Mouse (Mus musculus): Measurements from ENCODE around the gene Mon2. TPM values are rescaled to one million over a fixed set of nuclear protein-coding genes. Genes with fewer than 3 reads are reported as not detected.

Mon2 gene
- polyA plus RNA-seq, 1 experiment from 2014 or later: 19.7 TPM

- Histone ChIP-seq H3K36me3 (no peaks in the 10 kb centered on the region), H3K27ac (replicated peaks) (no peak overlapping the region), H3K27me3 (ENCODE audit: low read depth, poor library complexity, severe bottlenecking) (no peaks in the 10 kb centered on the region), H3K4me1 (no peaks in the 10 kb centered on the region), H3K9me3 (replicated peaks) (no peaks in the 10 kb centered on the region), H3K4me3 (no peak overlapping the region)
- WGBS: 71% methylated on average over 3 of the region's 3 CpGs
- DNase-seq (ENCODE audit: low spot score): no peak
Measured at GRCm38 (mm10) chr10:123092577-123092976, 16.3 kb upstream of the Mon2 start.

GRCm38 (mm10) chr10:123091737-123092136 is 15.4 kb upstream of the Mon2 start:
- no peaks in the 10 kb centered on the region for H3K36me3 ChIP-seq
- no peaks in the 10 kb centered on the region for H3K4me1 ChIP-seq
- H3K9me3 ChIP-seq (replicated peaks): no peaks in the 10 kb centered on the region
- 36% methylated on average over 5 of the region's 5 CpGs for WGBS
- H3K27me3 ChIP-seq (ENCODE audit: low read depth, poor library complexity, severe bottlenecking): no peaks in the 10 kb centered on the region
- peak; percentile 52 for DNase-seq (ENCODE audit: low spot score)
- no peak overlapping the region for H3K4me3 ChIP-seq
- no peak overlapping the region for H3K27ac ChIP-seq (replicated peaks)

- no peak for DNase-seq (ENCODE audit: low spot score)
- WGBS: 84% methylated on average over 12 of the region's 12 CpGs
- H3K36me3 ChIP-seq: no peaks in the 10 kb centered on the region
- no peaks in the 10 kb centered on the region for H3K27me3 ChIP-seq (ENCODE audit: low read depth, poor library complexity, severe bottlenecking)
- no peaks in the 10 kb centered on the region for H3K4me1 ChIP-seq
- no peak overlapping the region for H3K4me3 ChIP-seq
- H3K27ac ChIP-seq (replicated peaks): no peak overlapping the region
- H3K9me3 ChIP-seq (replicated peaks): no peaks in the 10 kb centered on the region
Measured at GRCm38 (mm10) chr10:123089425-123089930, 13.2 kb upstream of the Mon2 start.

- Histone ChIP-seq H3K36me3 (no peaks in the 10 kb centered on the region), H3K4me1 (no peaks in the 10 kb centered on the region), H3K27ac (replicated peaks) (no peak overlapping the region), H3K9me3 (replicated peaks) (no peaks in the 10 kb centered on the region), H3K27me3 (ENCODE audit: low read depth, poor library complexity, severe bottlenecking) (no peaks in the 10 kb centered on the region), H3K4me3 (no peak overlapping the region)
- WGBS: 81% methylated on average over 2 of the region's 2 CpGs
- no peak for DNase-seq (ENCODE audit: low spot score)
Measured at GRCm38 (mm10) chr10:123086847-123087246, 10.5 kb upstream of the Mon2 start.

- WGBS: 82% methylated on average over 10 of the region's 10 CpGs
- DNase-seq (ENCODE audit: low spot score): no peak
- H3K4me3 ChIP-seq: no peak overlapping the region
- no peaks in the 10 kb centered on the region for H3K36me3 ChIP-seq
- no peaks in the 10 kb centered on the region for H3K9me3 ChIP-seq (replicated peaks)
- H3K4me1 ChIP-seq: no peaks in the 10 kb centered on the region
- no peaks in the 10 kb centered on the region for H3K27me3 ChIP-seq (ENCODE audit: low read depth, poor library complexity, severe bottlenecking)
- no peak overlapping the region; the same call in 1 of the 2 replicates for H3K27ac ChIP-seq (replicated peaks)
Measured at GRCm38 (mm10) chr10:123084900-123085641, 8.8 kb upstream of the Mon2 start.

- DNase-seq (ENCODE audit: low spot score): no peak
- Histone ChIP-seq H3K36me3 (no peaks in the 10 kb centered on the region), H3K4me1 (no peaks in the 10 kb centered on the region), H3K27ac (replicated peaks) (no peak overlapping the region), H3K9me3 (replicated peaks) (no peaks in the 10 kb centered on the region), H3K27me3 (ENCODE audit: low read depth, poor library complexity, severe bottlenecking) (no peaks in the 10 kb centered on the region), H3K4me3 (no peak overlapping the region)
- WGBS: 72% methylated on average over 9 of the region's 9 CpGs
Measured at GRCm38 (mm10) chr10:123084307-123084706, 8.0 kb upstream of the Mon2 start.

- peaks cover 23% of the 10 kb centered on the region for H3K36me3 ChIP-seq
- peak overlapping the region; percentile 92 for H3K27ac ChIP-seq (replicated peaks)
- no peaks in the 10 kb centered on the region for H3K27me3 ChIP-seq (ENCODE audit: low read depth, poor library complexity, severe bottlenecking)
- H3K9me3 ChIP-seq (replicated peaks): no peaks in the 10 kb centered on the region; the same call in 1 of the 2 replicates
- DNase-seq (ENCODE audit: low spot score): no peak
- peak overlapping the region; percentile 80 for H3K4me3 ChIP-seq
- peaks cover 17% of the 10 kb centered on the region for H3K4me1 ChIP-seq
- WGBS: under 1% methylated on average over 48 of the region's 48 CpGs
Measured at GRCm38 (mm10) chr10:123075751-123076242, 508 bp downstream of the Mon2 start.

GRCm38 (mm10) chr10:123071997-123072396 is 4.3 kb downstream of the Mon2 start:
- DNase-seq (ENCODE audit: low spot score): no peak
- Histone ChIP-seq H3K4me1 (peaks cover 16% of the 10 kb centered on the region), H3K9me3 (replicated peaks) (peaks cover 9% of the 10 kb centered on the region), H3K27me3 (ENCODE audit: low read depth, poor library complexity, severe bottlenecking) (no peaks in the 10 kb centered on the region), H3K36me3 (peaks cover 42% of the 10 kb centered on the region), H3K4me3 (no peak overlapping the region), H3K27ac (replicated peaks) (no peak overlapping the region)
- WGBS: 90% methylated on average over 2 of the region's 2 CpGs

GRCm38 (mm10) chr10:123063021-123063420 is 13.3 kb downstream of the Mon2 start:
- no peaks in the 10 kb centered on the region for H3K27me3 ChIP-seq (ENCODE audit: low read depth, poor library complexity, severe bottlenecking)
- H3K4me1 ChIP-seq: peaks cover 6% of the 10 kb centered on the region
- no peak overlapping the region for H3K27ac ChIP-seq (replicated peaks)
- no peaks in the 10 kb centered on the region for H3K9me3 ChIP-seq (replicated peaks)
- no peak overlapping the region for H3K4me3 ChIP-seq
- 0 out of 2 replicates have a peak, but pooled peaks cover 4% of the 10 kb centered on the region for H3K36me3 ChIP-seq
- DNase-seq (ENCODE audit: low spot score): no peak
- 91% methylated on average over 2 of the region's 2 CpGs for WGBS

- Histone ChIP-seq H3K9me3 (replicated peaks) (no peaks in the 10 kb centered on the region), H3K27me3 (ENCODE audit: low read depth, poor library complexity, severe bottlenecking) (no peaks in the 10 kb centered on the region), H3K27ac (replicated peaks) (no peak overlapping the region), H3K36me3 (0 out of 2 replicates have a peak, but pooled peaks cover 4% of the 10 kb centered on the region), H3K4me3 (no peak overlapping the region), H3K4me1 (peaks cover 7% of the 10 kb centered on the region)
- no peak for DNase-seq (ENCODE audit: low spot score)
- 92% methylated on average over 6 of the region's 6 CpGs for WGBS
Measured at GRCm38 (mm10) chr10:123060831-123061230, 15.5 kb downstream of the Mon2 start.

- H3K4me1 ChIP-seq: peaks cover 7% of the 10 kb centered on the region
- no peak for DNase-seq (ENCODE audit: low spot score)
- no peaks in the 10 kb centered on the region for H3K9me3 ChIP-seq (replicated peaks)
- H3K27me3 ChIP-seq (ENCODE audit: low read depth, poor library complexity, severe bottlenecking): no peaks in the 10 kb centered on the region
- WGBS: 83% methylated on average over 1 of the region's 1 CpGs
- no peak overlapping the region for H3K27ac ChIP-seq (replicated peaks)
- H3K4me3 ChIP-seq: no peak overlapping the region
- H3K36me3 ChIP-seq: 0 out of 2 replicates have a peak, but pooled peaks cover 4% of the 10 kb centered on the region
Measured at GRCm38 (mm10) chr10:123057082-123057481, 19.2 kb downstream of the Mon2 start.

- Histone ChIP-seq H3K9me3 (replicated peaks) (no peaks in the 10 kb centered on the region), H3K4me3 (no peak overlapping the region), H3K36me3 (0 out of 2 replicates have a peak, but pooled peaks cover 5% of the 10 kb centered on the region), H3K4me1 (peaks cover 7% of the 10 kb centered on the region), H3K27ac (replicated peaks) (no peak overlapping the region), H3K27me3 (ENCODE audit: low read depth, poor library complexity, severe bottlenecking) (no peaks in the 10 kb centered on the region)
- WGBS: 91% methylated on average over 10 of the region's 10 CpGs
- no peak for DNase-seq (ENCODE audit: low spot score)
Measured at GRCm38 (mm10) chr10:123056463-123056862, 19.8 kb downstream of the Mon2 start.
